Mouse (Mus musculus) ES-E14 (cell line): ENCODE data around the gene Zfp668. TPM values are rescaled to one million over a fixed set of nuclear protein-coding genes. Genes with fewer than 3 reads are reported as not detected.
A peak's percentile ranks its signal among the peaks of the same experiment; 100 is the strongest.

Source experiments
- DNase-seq: peaks from one replicate; pipeline ENCODE4 v3.0.0-alpha.2; 2013; ENCODE audit warnings: low read depth, low spot score
- H3K27ac ChIP-seq: 2 replicates; pipeline ENCODE4 v1.5.1; 2012; ENCODE audit warnings: low read depth, mild to moderate bottlenecking, low read length, moderate library complexity, mixed read lengths; ENCODE audit not compliant: poor library complexity, insufficient read depth, severe bottlenecking
- H3K36me3 ChIP-seq: 2 replicates; pipeline ENCODE4 v1.6.1; 2012; ENCODE audit warnings: mild to moderate bottlenecking, low read length, moderate library complexity, mixed read lengths; ENCODE audit not compliant: control insufficient read depth, poor library complexity, insufficient read depth, severe bottlenecking
- H3K4me1 ChIP-seq, 2 experiments: fragments of 150-350 bp in 1 of 2; sonication (generic) in 1 of 2; 2 replicates each; pipeline ENCODE4 v1.6.1; 2012; ENCODE audit warnings: low read length in 2 of 2, mild to moderate bottlenecking in 1 of 2, mixed read lengths in 1 of 2; ENCODE audit not compliant: control insufficient read depth in 2 of 2, insufficient read depth in 2 of 2, poor library complexity in 1 of 2
- H3K4me3 ChIP-seq, 2 experiments: fragments of 150-350 bp in 1 of 2; sonication (generic) in 1 of 2; 2 replicates each; pipeline ENCODE4 v1.5.1; 2012; ENCODE audit warnings: low read length in 2 of 2, low read depth in 1 of 2, mild to moderate bottlenecking in 1 of 2, mixed read lengths in 1 of 2; ENCODE audit not compliant: insufficient read depth in 1 of 2, poor library complexity in 1 of 2, severe bottlenecking in 1 of 2
- H3K9ac ChIP-seq: 2 replicates; pipeline ENCODE4 v1.6.1; 2012; ENCODE audit warnings: low read depth, mild to moderate bottlenecking, low read length, mixed read lengths; ENCODE audit not compliant: poor library complexity, insufficient read depth, severe bottlenecking
- H3K9me3 ChIP-seq: fragments of 150-350 bp; sonication (generic); 2 replicates; pipeline ENCODE4 v1.6.1; 2012; ENCODE audit warnings: low read depth, mild to moderate bottlenecking, low read length; ENCODE audit not compliant: control insufficient read depth, insufficient read depth
- CHD2 ChIP-seq: IDR thresholded peaks from 2 replicates; pipeline ENCODE4 v1.6.1; 2014; ENCODE audit warnings: mild to moderate bottlenecking, low read depth, low read length, inconsistent platforms
- HCFC1 ChIP-seq: IDR thresholded peaks from 2 replicates; pipeline ENCODE4 v1.6.1; 2012; ENCODE audit warnings: low read length, inconsistent platforms, borderline replicate concordance; ENCODE audit not compliant: insufficient read depth
- MAFK ChIP-seq: IDR thresholded peaks from 2 replicates; pipeline ENCODE4 v1.6.1; 2014; ENCODE audit warnings: mild to moderate bottlenecking, low read depth, low read length, inconsistent platforms; ENCODE audit not compliant: insufficient read depth
- ZC3H11A ChIP-seq: IDR thresholded peaks from 2 replicates; pipeline ENCODE4 v1.6.1; 2012; ENCODE audit warnings: low read depth, mild to moderate bottlenecking, inconsistent platforms, low read length, borderline replicate concordance
- ZNF384 ChIP-seq: IDR thresholded peaks from 2 replicates; pipeline ENCODE4 v1.6.1; 2012; ENCODE audit warnings: low read depth, low read length, inconsistent platforms
- in situ Hi-C, 2 experiments: fragments of 600-800 bp; cut with MboI; formaldehyde crosslinking; loops; one replicate each; pipeline ENCODE4 v1.15.1; 2025; ENCODE audit warnings: low sequenced_read_pairs in 2 of 2, inconsistent platforms in 1 of 2; ENCODE audit not compliant: unreplicated experiment in 2 of 2
- total RNA-seq: library from RNA; depleted of rRNA; stranded (reverse); fragments of 300-350 nt; gene quantifications from 2 replicates; pipeline ENCODE4 v1.2.3, GENCODE M21; 2012

Zfp668 gene
- total RNA-seq, 1 experiment: 8.6 TPM

GRCm38 (mm10) chr7:127922451-127923275 lies 46.0 kb upstream of the Zfp668 start:
- Histone ChIP-seq H3K4me1 (peaks cover 0 to 17% of the 10 kb centered on the region in 2 experiments; a peak in 1 of 4 replicates), H3K9ac (no peak overlapping the region), H3K27ac (no peak overlapping the region), H3K9me3 (peaks cover 5% of the 10 kb centered on the region), H3K36me3 (peaks cover 59% of the 10 kb centered on the region), H3K4me3 (no peak overlapping the region)
- in situ Hi-C loops: no loop called here
- no peak for TF ChIP-seq CHD2
- TF ChIP-seq MAFK: no peak
- TF ChIP-seq ZC3H11A: no peak
- TF ChIP-seq ZNF384: no peak
- TF ChIP-seq HCFC1: no peak
- no peak for DNase-seq

- H3K36me3 ChIP-seq: peaks cover 53% of the 10 kb centered on the region
- in situ Hi-C loops: no loop called here
- DNase-seq: no peak
These were observed 44.9 kb upstream of the Zfp668 start for GRCm38 (mm10) chr7:127921516-127921915.

DNA sequence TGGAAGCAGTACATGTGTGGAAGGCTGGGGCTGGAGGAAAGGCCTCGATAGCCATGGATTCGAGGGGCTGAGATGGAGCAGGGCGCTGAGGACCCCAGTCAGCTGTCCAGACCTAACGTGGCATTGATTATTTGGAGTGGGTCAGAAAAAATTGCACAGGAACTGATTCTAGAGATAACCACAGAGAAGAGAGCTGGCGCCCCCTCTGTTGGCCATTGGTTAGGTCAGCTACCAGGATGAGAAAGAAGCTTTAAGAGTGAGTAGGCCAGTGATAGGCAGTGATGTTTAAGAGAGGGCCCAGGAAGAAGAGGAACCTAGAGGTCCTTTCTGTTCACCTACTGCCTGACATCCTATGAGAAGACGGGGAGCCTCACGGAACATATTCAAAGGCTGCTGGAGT lies 42.7 kb upstream of the Zfp668 start:
- Histone ChIP-seq H3K27ac (no peak overlapping the region), H3K9ac (no peak overlapping the region; the same call in 1 of the 2 replicates), H3K4me1 (peaks cover 0 to 9% of the 10 kb centered on the region in 2 experiments; a peak in 1 of 4 replicates), H3K9me3 (peaks cover 5% of the 10 kb centered on the region), H3K36me3 (peaks cover 42% of the 10 kb centered on the region), H3K4me3 (no peak overlapping the region)
- no peak for DNase-seq
- TF ChIP-seq HCFC1: no peak
- TF ChIP-seq CHD2: no peak
- no peak for TF ChIP-seq ZNF384
- no peak for TF ChIP-seq MAFK
- TF ChIP-seq ZC3H11A: no peak
- in situ Hi-C loops: no loop called here

More at GRCm38 (mm10) chr7:127921516-127921915, 44.9 kb upstream of the Zfp668 start:
- no peak overlapping the region for H3K27ac ChIP-seq
- peaks cover 0 to 18% of the 10 kb centered on the region in 2 experiments; a peak in 1 of 4 replicates for H3K4me1 ChIP-seq
- H3K9ac ChIP-seq: no peak overlapping the region
- TF ChIP-seq ZNF384: no peak
- TF ChIP-seq CHD2: no peak
- TF ChIP-seq ZC3H11A: no peak
- H3K9me3 ChIP-seq: peaks cover 5% of the 10 kb centered on the region
- H3K4me3 ChIP-seq: no peak overlapping the region

DNA sequence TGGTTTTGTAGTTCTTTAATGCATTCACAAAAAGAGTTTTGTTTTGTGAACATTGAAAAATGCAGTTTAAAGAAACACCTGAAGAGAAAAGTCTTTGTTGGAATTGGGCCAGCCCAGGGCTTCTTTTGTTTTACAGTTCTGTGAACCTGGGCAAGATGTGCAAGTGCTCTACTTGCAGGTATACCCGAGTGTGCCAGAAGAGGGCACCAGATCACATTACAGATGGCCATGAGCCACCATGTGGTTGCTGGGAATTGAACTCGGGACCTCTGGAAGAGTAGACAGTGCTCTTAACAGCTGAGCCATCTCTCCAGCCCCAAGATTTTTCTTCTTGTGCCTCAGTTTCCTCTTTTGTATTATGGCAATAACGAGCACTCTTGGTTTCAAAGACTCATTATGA lies 41.6 kb upstream of the Zfp668 start:
- Histone ChIP-seq H3K27ac (no peak overlapping the region), H3K9ac (no peak overlapping the region), H3K36me3 (peaks cover 36% of the 10 kb centered on the region), H3K9me3 (peaks cover 3% of the 10 kb centered on the region; the same call in 1 of the 2 replicates), H3K4me3 (no peak overlapping the region), H3K4me1 (peaks cover 0 to 9% of the 10 kb centered on the region in 2 experiments; a peak in 1 of 4 replicates)
- peak; percentile 68 for DNase-seq
- in situ Hi-C loops: no loop called here
- TF ChIP-seq ZC3H11A (no peak; the same call in 1 of the 2 replicates), MAFK (no peak), ZNF384 (no peak), HCFC1 (no peak), CHD2 (no peak)
